Mouse (Mus musculus): ENCODE measurements around the gene Pomp. TPM values are rescaled to one million over a fixed set of nuclear protein-coding genes. Genes with fewer than 3 reads are reported as not detected.

Gene Pomp
- polyA plus RNA-seq (2017; shearing (Covaris generic)), result 475 TPM

DNA sequence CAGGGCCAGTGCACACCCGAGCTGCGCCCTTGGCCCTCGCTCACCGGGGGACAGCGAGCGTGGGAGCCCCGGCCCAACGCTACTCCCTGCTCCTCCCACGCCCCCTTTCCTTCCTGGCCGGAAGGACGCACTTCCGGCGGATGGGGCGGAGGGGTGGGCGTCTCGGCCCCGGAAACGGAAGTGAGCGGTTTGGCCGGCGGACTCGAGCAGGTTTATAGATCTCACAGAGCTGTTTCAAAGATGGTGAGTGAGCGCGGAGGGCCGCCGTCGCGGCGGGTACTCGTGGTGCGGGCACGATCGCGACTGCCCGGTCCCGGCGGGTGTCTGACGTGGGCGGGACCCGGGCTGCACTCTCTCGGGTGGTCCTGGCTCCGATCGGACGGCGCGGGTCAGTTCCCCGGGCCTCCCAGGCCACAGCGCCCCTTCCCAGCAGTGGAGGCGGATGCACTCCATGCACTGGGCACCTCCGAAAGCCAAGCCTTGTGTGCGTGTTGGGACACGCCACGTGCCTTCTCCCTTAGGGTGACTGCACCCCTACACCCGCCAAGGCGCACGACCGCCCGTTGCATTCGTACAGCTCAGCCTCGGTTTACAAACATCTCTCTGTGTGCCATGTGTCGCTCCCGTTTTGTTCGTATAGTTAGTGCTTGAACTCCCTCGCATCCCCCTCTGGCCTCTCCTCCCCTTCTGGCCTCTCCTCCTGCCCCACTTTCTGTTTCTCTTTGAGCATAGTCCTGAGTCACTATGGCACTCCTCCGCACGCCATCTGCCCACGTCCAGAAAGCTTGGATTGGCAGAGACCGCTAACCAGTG is at the start of gene Pomp:
Gene Pomp, plus strand, starts transcription at position 13 of the 813 bp plus-strand sequence.

DNA sequence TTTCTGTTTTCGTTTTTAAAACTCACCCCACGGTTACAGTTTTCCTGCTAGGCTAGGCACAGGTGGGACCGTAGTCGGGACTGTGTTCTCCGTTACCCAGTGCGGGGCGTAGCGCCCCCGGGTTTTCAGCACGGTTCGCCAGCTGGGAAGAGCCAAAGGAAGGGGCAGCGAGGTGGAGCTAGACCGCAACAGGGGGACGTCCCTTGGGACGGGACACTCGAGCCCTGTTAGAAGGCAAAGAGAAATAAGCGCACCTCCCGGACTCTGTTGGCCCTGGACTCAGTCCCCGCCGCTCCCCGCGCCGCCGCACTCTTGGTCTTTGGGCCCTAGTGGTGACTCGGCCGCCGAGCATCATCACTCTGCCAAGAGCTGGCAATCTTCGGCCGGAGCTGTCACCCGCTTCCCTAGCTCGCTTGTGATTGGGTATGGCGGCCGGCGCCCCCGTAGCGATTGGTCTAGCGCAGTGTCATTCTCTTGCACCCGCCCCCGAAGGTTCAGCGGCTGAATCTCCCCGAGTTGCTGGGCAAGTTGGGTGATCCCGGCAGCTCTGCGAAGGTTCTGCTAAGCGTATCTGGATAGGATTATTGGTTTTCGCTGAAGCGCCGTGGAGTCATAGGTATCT is 34.3 kb downstream of the Pomp start, which contains the start of gene Slc46a3:
Gene Slc46a3, minus strand, starts transcription at position 361 of the 622 bp plus-strand sequence.

Other genes with a start within 250 kb of the Pomp start
- not detected for gene Flt1, start 134.4 kb upstream of the Pomp start, polyA plus RNA-seq (2017; shearing (Covaris generic))
- gene Slc46a3, start 34.4 kb downstream of the Pomp start, polyA plus RNA-seq (2017; shearing (Covaris generic)), result 22.7 TPM
- gene Mtus2, start 96.9 kb downstream of the Pomp start, polyA plus RNA-seq (2017; shearing (Covaris generic)), result 2.3 TPM

Measured in activated CD4-positive, CD25-positive, alpha-beta regulatory T cell, adult 9 weeks (primary cell).